11 mouse cellular contexts compared by ENCODE assay signal in the genomic region with DNA sequence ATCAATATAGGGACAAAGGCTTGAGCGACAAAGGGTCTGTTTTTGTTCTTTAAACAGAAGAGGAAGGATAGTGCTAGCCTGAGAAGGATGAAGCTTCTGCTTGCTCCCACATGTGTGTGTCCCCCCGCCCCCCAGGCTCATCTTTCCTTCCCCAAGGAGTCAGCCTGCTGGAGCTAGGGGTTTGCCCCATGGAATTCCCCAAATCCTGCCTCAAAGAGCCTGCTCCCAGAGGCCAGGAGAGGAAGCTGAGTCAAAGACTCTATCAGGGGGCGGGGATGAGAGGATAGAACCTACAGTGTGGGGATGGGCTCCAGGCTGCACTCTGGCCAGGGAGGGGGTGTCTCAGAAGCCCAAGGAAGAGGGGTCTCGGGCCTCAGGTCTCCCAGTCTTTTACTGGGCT.
"Had no signal": no experiment of that assay in that cellular context is flagged by ENCODE, and none has a peak within 500 bp of the region (broad histone marks: within the 10 kb centered on the region; RNA-seq: fewer than 3 reads in every experiment).

No protein-coding gene starts in this region.

- H3K27ac ChIP-seq: intestine, embryonic 15.5 days; kidney, embryonic 15.5 days; liver, embryonic 13.5 days; neural tube, embryonic 15.5 days had no signal

- DNase-seq: kidney, adult 18-20 months; kidney, postnatal 25 days; liver, embryonic 13.5 days; lung, adult 18-20 months; thymus, adult 18-20 months; thymus, postnatal 14 days had no signal

- H3K4me3 ChIP-seq: intestine, embryonic 15.5 days; kidney, embryonic 15.5 days; liver, embryonic 13.5 days; myocyte; neural tube, embryonic 15.5 days had no signal

- H3K9ac ChIP-seq: intestine, embryonic 15.5 days; kidney, embryonic 15.5 days; liver, embryonic 13.5 days; neural tube, embryonic 15.5 days had no signal

- ATAC-seq: intestine, embryonic 15.5 days had no signal

- H3K9me3 ChIP-seq: intestine, embryonic 15.5 days; kidney, embryonic 15.5 days; neural tube, embryonic 15.5 days had no signal

- H3K36me3 ChIP-seq: intestine, embryonic 15.5 days; kidney, embryonic 15.5 days; liver, embryonic 13.5 days; neural tube, embryonic 15.5 days had no signal

- H3K4me2 ChIP-seq: intestine, embryonic 15.5 days; kidney, embryonic 15.5 days; liver, embryonic 13.5 days; midbrain, embryonic 11.5 days had no signal
